Mouse (Mus musculus) thymus, postnatal 4 days (tissue): Measurements from ENCODE around the gene Gm5936.
"Not testable (repeated sequence)": the region's sequence is repeated elsewhere in the genome, so short reads cannot be mapped to it uniquely, and the experiment has no call there.

Experiments
- DNase-seq: peaks from one replicate; pipeline ENCODE4 v3.0.0; 2021

Gm5936 gene

DNA sequence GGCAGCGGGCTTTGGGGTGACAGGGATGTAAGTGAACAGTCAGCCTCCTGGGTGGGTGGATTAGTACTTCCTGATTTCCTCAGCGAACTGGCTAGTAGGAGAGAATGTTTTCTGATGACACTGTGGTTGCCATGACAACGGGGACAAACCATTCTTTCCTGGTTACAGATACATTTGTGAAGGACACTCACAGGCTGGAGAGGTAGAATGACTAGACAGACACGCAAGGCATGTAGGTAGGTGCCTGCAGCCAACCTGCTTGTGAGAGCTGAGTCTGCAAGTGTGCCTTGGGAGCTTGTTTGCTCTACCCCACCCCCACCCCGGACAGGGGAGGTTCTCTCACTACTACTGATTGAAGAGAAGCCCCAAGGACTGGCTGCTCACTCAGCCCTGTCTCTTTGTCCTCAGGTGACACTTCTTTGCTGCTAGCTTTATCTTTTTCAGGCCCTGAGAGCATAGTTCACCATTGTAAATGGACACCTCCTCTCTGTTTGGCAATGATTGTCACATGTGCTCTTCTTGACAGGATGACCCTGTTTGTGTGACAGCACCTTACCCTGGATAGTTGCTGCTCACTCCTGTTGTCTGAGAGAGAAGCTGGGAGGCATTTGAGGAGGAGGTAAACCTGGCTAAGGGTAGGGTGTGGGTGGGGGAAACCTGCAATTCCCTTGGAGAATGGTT lies at the start of gene Gm5936:
Gm5936 (plus strand) TSS at position 355 of the 681 bp plus-strand sequence.
- not testable (repeated sequence) for DNase-seq

DNA sequence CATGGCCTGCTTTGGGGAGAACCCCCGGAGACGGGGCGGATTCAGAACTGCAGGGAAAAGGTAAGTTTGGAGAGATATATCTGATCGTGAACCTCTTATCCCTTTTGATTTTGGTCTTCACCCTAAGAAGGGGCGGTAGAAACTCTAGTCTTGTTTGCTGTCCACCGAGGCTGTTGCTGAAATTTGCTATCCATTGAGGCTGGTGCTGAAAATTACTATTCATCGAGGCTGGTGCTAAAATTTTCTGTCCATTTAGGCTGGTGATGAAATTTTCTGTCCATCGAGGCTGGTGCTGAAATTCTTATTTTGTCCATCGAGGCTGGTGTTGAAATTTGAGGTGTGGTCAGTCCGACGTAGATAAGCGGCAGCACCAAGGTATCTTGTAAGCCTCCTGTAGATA lies 19.1 kb downstream of the Gm5936 start:
- DNase-seq = not testable (repeated sequence)

DNA sequence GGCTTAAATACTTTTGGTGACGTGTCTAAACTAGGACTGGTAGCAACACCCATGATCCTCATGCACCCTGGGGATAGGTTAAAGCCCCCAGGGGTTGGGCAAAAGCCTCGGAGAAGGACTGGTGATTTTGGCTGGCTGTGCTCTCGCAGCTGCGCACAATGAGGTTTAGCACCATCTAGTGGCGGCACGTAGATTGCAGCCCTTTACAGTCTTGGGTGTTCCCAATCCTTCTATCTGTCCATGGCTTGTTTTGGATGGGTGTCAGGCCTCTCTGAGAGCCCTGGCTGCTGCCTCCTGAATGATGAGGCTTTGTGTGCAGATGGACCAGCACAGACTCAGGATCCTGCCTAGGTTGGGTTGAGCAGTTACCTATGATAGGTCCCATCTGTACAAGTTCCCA lies 43.1 kb downstream of the Gm5936 start:
- peak; percentile 52 for DNase-seq
